Mouse (Mus musculus): ENCODE measurements around the gene Slc5a11. TPM values are rescaled to one million over a fixed set of nuclear protein-coding genes. Genes with fewer than 3 reads are reported as not detected.

Slc5a11 gene
- total and polyA plus RNA-seq, 3 experiments, result not detected

DNA sequence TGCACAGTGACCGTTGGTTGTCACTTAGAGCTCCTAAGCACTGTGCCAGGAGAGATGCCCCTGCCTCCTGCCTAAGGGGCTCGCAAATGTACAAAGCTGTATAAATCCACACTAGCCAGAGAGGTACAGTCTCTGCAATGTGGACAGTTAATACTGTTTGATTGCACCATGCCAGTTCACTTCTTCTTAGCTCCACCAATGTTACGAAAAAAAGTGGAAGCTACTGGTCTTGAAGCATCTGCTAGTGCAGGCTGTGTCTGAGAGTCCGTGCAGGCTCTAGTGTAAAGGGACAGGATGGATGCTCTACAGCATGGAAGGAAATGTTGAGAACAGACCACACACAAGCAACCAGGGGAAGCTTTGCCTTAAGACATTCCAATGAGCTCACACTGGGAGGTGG, 62.0 kb downstream of the Slc5a11 start:
- H3K4me1 ChIP-seq (ENCODE audit: insufficient read depth, low read depth, low read length), result no peaks in the 10 kb centered on the region
- no peaks in the 10 kb centered on the region for H3K9me3 ChIP-seq (replicated peaks)
- TF ChIP-seq CTCF (IDR thresholded peaks at IDR 0.05; ENCODE audit: low read depth, low read length) (no peak), POLR2AphosphoS5 (IDR thresholded peaks at IDR 0.05; ENCODE audit: insufficient replicate concordance, low read depth, low read length) (no peak), TAL1 (conservative IDR thresholded peaks at IDR 0.05; ENCODE audit: low read depth, low read length) (no peak), GATA1 (IDR thresholded peaks at IDR 0.05; ENCODE audit: borderline replicate concordance, low read length) (no peak), GATA2 (IDR thresholded peaks at IDR 0.05; ENCODE audit: borderline replicate concordance, low read depth, low read length) (no peak)
- peaks cover 48% of the 10 kb centered on the region for H3K36me3 ChIP-seq (replicated peaks)
- no peak overlapping the region for H3K4me3 ChIP-seq (ENCODE audit: low read depth, low read length)
- DNase-seq (ENCODE audit: low spot score) (no peak), ATAC-seq (ENCODE audit: extremely low read depth, insufficient number of reproducible peaks, low FRiP score, poor library complexity, severe bottlenecking) (no peak)
- H3K27me3 ChIP-seq (ENCODE audit: insufficient read depth, low read length), result peaks cover 10% of the 10 kb centered on the region

DNA sequence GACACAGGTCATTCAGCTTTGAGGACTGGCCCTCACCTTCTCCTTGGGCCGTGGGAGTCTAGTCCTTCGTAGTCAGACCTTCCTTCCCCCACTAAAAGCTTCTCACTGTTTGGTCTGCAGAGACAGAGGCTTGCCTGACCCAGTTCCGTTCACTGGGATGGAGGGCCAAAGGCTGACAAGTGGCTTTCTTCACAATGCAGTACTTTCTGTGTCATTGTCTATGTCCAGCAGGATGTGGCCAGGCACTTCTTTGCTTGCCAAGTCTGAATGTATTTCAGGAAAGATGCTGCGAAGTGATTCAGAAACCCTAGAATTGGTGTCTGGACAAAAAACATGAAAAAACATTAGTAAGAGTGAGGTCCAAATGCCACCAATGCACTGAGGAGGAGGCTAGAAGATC, 65.2 kb downstream of the Slc5a11 start:
- H3K27me3 ChIP-seq (ENCODE audit: insufficient read depth, low read length), result no peaks in the 10 kb centered on the region
- TF ChIP-seq GATA1 (IDR thresholded peaks at IDR 0.05; ENCODE audit: borderline replicate concordance, low read length), result no peak
- ATAC-seq (ENCODE audit: extremely low read depth, insufficient number of reproducible peaks, low FRiP score, poor library complexity, severe bottlenecking) (no peak), DNase-seq (ENCODE audit: low spot score) (no peak)
- no peak overlapping the region for H3K4me3 ChIP-seq (ENCODE audit: low read depth, low read length)
- H3K36me3 ChIP-seq (replicated peaks), result peaks cover 77% of the 10 kb centered on the region
- no peaks in the 10 kb centered on the region for H3K9me3 ChIP-seq (replicated peaks)
- no peaks in the 10 kb centered on the region for H3K4me1 ChIP-seq (ENCODE audit: insufficient read depth, low read depth, low read length)

GRCm38 (mm10) chr7:123283826-123284225, 69.2 kb downstream of the Slc5a11 start:
- Histone ChIP-seq H3K4me1 (ENCODE audit: insufficient read depth, low read depth, low read length) (no peaks in the 10 kb centered on the region), H3K27me3 (ENCODE audit: insufficient read depth, low read length) (no peaks in the 10 kb centered on the region), H3K36me3 (replicated peaks) (peaks cover 93% of the 10 kb centered on the region), H3K9me3 (replicated peaks) (no peaks in the 10 kb centered on the region), H3K4me3 (ENCODE audit: low read depth, low read length) (no peak overlapping the region)
- ATAC-seq (ENCODE audit: extremely low read depth, insufficient number of reproducible peaks, low FRiP score, poor library complexity, severe bottlenecking), result no peak
- TF ChIP-seq TAL1 (conservative IDR thresholded peaks at IDR 0.05; ENCODE audit: low read depth, low read length), result no peak
- no peak for TF ChIP-seq GATA1 (IDR thresholded peaks at IDR 0.05; ENCODE audit: borderline replicate concordance, low read length)
- TF ChIP-seq CTCF (IDR thresholded peaks at IDR 0.05; ENCODE audit: low read depth, low read length), result no peak
- no peak for TF ChIP-seq GATA2 (IDR thresholded peaks at IDR 0.05; ENCODE audit: borderline replicate concordance, low read depth, low read length)
- DNase-seq (ENCODE audit: low spot score), result no peak

DNA sequence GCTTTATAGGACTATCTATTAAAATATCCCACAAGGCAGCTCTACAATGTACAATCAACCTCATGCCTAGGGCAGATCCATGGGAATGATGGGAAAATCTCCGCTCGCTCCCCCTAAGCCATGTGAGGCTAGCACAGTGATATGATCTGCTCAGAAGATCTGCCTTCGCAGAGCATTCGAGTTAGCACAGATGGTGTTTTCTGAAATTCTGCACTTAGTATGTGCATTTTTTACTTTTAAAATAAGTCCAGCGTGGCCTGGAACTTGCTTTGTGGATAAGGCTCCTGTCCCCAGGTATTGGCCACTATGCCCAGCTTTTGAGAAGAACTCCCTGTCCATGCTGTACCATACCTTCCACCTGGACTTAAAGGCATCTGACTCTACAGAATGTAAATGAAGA, 71.3 kb downstream of the Slc5a11 start:
- DNase-seq (ENCODE audit: low spot score), result no peak
- no peak for ATAC-seq (ENCODE audit: extremely low read depth, insufficient number of reproducible peaks, low FRiP score, poor library complexity, severe bottlenecking)
- Histone ChIP-seq H3K4me3 (ENCODE audit: low read depth, low read length) (no peak overlapping the region), H3K4me1 (ENCODE audit: insufficient read depth, low read depth, low read length) (no peaks in the 10 kb centered on the region), H3K9me3 (replicated peaks) (no peaks in the 10 kb centered on the region), H3K27me3 (ENCODE audit: insufficient read depth, low read length) (no peaks in the 10 kb centered on the region), H3K36me3 (replicated peaks) (peaks cover 93% of the 10 kb centered on the region)
- TF ChIP-seq TAL1 (conservative IDR thresholded peaks at IDR 0.05; ENCODE audit: low read depth, low read length) (no peak), GATA2 (IDR thresholded peaks at IDR 0.05; ENCODE audit: borderline replicate concordance, low read depth, low read length) (no peak), GATA1 (IDR thresholded peaks at IDR 0.05; ENCODE audit: borderline replicate concordance, low read length) (no peak), POLR2AphosphoS5 (IDR thresholded peaks at IDR 0.05; ENCODE audit: insufficient replicate concordance, low read depth, low read length) (no peak), CTCF (IDR thresholded peaks at IDR 0.05; ENCODE audit: low read depth, low read length) (no peak)

- no peaks in the 10 kb centered on the region for H3K4me1 ChIP-seq (ENCODE audit: insufficient read depth, low read depth, low read length)
- TF ChIP-seq GATA2 (IDR thresholded peaks at IDR 0.05; ENCODE audit: borderline replicate concordance, low read depth, low read length), result no peak
- no peak for TF ChIP-seq TAL1 (conservative IDR thresholded peaks at IDR 0.05; ENCODE audit: low read depth, low read length)
- no peak for TF ChIP-seq POLR2AphosphoS5 (IDR thresholded peaks at IDR 0.05; ENCODE audit: insufficient replicate concordance, low read depth, low read length)
- peaks cover 97% of the 10 kb centered on the region for H3K36me3 ChIP-seq (replicated peaks)
- DNase-seq (ENCODE audit: low spot score), result no peak
- H3K4me3 ChIP-seq (ENCODE audit: low read depth, low read length), result no peak overlapping the region
- H3K27me3 ChIP-seq (ENCODE audit: insufficient read depth, low read length), result no peaks in the 10 kb centered on the region
- H3K9me3 ChIP-seq (replicated peaks), result no peaks in the 10 kb centered on the region
- no peak for ATAC-seq (ENCODE audit: extremely low read depth, insufficient number of reproducible peaks, low FRiP score, poor library complexity, severe bottlenecking)
Measured at GRCm38 (mm10) chr7:123287903-123288302, 73.3 kb downstream of the Slc5a11 start.

- Histone ChIP-seq H3K9me3 (replicated peaks) (no peaks in the 10 kb centered on the region), H3K27me3 (ENCODE audit: insufficient read depth, low read length) (no peaks in the 10 kb centered on the region), H3K36me3 (replicated peaks) (peaks cover 98% of the 10 kb centered on the region), H3K4me3 (ENCODE audit: low read depth, low read length) (no peak overlapping the region), H3K4me1 (ENCODE audit: insufficient read depth, low read depth, low read length) (no peaks in the 10 kb centered on the region)
- ATAC-seq (ENCODE audit: extremely low read depth, insufficient number of reproducible peaks, low FRiP score, poor library complexity, severe bottlenecking) (no peak), DNase-seq (ENCODE audit: low spot score) (no peak)
- TF ChIP-seq GATA2 (IDR thresholded peaks at IDR 0.05; ENCODE audit: borderline replicate concordance, low read depth, low read length) (no peak), POLR2AphosphoS5 (IDR thresholded peaks at IDR 0.05; ENCODE audit: insufficient replicate concordance, low read depth, low read length) (no peak), TAL1 (conservative IDR thresholded peaks at IDR 0.05; ENCODE audit: low read depth, low read length) (no peak), GATA1 (IDR thresholded peaks at IDR 0.05; ENCODE audit: borderline replicate concordance, low read length) (no peak), CTCF (IDR thresholded peaks at IDR 0.05; ENCODE audit: low read depth, low read length) (no peak)
Measured at GRCm38 (mm10) chr7:123289176-123289575, 74.6 kb downstream of the Slc5a11 start.

DNA sequence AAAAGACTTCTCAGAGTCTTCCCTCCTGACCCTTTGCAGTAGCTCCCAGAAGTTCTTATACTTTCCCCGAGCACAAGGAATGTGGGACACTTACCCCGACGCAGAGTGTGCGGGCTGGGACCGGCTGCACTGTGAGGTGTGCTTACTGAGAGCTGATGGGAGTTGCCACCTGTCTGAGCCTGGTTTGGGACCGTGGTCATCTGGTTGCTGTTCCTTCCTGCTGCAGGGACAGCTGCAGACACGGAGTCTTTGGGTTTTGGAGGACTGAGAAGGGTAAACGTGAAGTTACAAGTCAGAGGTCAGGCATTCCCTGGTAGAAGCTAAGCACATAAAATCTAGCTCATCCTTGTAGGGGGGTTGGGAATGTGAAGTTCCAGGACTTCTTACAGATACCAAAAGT, 77.4 kb downstream of the Slc5a11 start:
- H3K36me3 ChIP-seq (replicated peaks), result peaks cover 98% of the 10 kb centered on the region
- H3K27me3 ChIP-seq (ENCODE audit: insufficient read depth, low read length), result no peaks in the 10 kb centered on the region
- H3K4me3 ChIP-seq (ENCODE audit: low read depth, low read length), result no peak overlapping the region
- no peaks in the 10 kb centered on the region for H3K9me3 ChIP-seq (replicated peaks)
- no peak for TF ChIP-seq CTCF (IDR thresholded peaks at IDR 0.05; ENCODE audit: low read depth, low read length)
- TF ChIP-seq TAL1 (conservative IDR thresholded peaks at IDR 0.05; ENCODE audit: low read depth, low read length), result no peak
- TF ChIP-seq GATA1 (IDR thresholded peaks at IDR 0.05; ENCODE audit: borderline replicate concordance, low read length), result no peak
- TF ChIP-seq POLR2AphosphoS5 (IDR thresholded peaks at IDR 0.05; ENCODE audit: insufficient replicate concordance, low read depth, low read length), result no peak
- no peak for TF ChIP-seq GATA2 (IDR thresholded peaks at IDR 0.05; ENCODE audit: borderline replicate concordance, low read depth, low read length)
- DNase-seq (ENCODE audit: low spot score), result no peak
- no peaks in the 10 kb centered on the region for H3K4me1 ChIP-seq (ENCODE audit: insufficient read depth, low read depth, low read length)
- no peak for ATAC-seq (ENCODE audit: extremely low read depth, insufficient number of reproducible peaks, low FRiP score, poor library complexity, severe bottlenecking)
